Mouse (Mus musculus) layer of hippocampus, adult 18-20 months (tissue): ENCODE results near the gene Has3. TPM values are rescaled to one million over a fixed set of nuclear protein-coding genes. Genes with fewer than 3 reads are reported as not detected.
A peak's percentile ranks its signal among the peaks of the same experiment; 100 is the strongest.
"Not testable (repeated sequence)": the region's sequence is repeated elsewhere in the genome, so short reads cannot be mapped to it uniquely, and the experiment has no call there.

Experiments
- DNase-seq, 2 experiments: peaks; one replicate each; pipeline ENCODE4 v3.0.0; 2022; ENCODE audit warnings: low spot score in 2 of 2
- total RNA-seq, 2 experiments: library from RNA; stranded (reverse); gene quantifications; 2 replicates each; pipeline ENCODE4 v1.2.3; 2021

Has3 gene
- total RNA-seq, 2 experiments from 2014 or later: 1.7 TPM

DNA sequence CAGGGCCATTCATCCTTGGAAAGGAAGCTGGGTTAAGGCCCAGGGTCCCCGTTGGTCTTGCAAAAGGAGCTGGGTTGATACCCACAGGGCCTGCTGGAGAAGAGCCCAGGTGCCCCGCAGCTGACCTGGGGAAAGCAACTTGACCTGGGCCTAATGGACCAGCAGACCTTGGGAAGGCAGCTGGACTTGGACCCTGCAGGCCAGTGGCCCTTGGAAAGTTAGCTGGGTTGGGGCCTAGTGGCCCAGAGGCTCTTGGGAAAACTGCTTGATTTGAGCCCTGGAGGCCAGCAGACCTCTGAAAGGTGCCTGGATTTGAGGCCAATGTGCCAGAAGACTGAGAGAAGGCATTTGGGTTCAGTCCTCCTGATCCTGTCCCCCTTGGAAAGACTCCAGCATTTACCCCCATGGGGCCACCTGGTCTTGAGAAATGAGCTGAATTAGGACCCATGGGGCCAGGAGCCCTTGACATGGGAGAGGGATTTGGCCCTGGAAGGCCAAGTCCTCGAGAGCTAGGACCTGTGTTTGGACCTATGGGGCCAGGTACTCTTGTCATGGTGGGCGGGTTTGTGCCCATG is 14.9 kb downstream of the Has3 start:
- DNase-seq: not testable (repeated sequence)

DNA sequence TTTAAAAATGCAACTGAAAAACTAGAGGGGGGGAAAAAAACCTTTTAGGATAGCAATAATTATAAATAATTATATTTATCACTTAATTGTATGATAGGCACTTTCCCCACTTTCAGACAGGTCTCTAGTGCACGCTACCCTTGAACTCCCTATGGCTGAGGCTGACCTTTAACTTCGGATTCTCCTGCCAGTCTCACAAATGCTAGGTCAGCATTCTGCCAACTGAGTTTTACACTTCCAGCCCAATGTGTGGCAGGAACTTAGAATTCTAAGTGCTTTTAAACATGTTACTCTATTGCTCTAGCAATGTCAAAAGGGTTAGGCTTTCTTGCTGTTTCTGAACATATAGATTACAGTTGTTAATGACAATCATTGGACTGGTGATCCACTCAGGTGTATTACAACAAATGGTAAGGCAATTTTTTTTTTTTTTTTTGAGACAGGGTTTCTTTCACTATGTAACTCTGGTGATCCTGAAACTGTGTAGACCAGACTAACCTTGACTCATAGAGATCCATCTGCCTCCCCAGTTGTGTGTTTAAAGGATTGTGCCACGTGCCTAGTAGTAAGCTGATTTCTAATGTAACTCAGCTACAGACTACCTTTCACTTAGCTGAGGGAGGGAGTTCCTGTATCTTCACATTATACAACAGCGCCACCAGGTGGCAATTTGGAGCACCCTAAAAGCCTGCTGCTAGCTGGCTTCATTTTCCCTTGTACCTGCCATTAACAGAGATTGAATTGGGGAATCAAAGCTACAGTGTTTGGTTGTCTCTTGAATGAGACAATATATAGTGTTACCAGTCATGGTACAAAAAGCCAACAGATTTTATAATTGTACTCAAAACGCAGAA is 17.5 kb downstream of the Has3 start:
- peak; percentile 54 to 87 for DNase-seq

DNA sequence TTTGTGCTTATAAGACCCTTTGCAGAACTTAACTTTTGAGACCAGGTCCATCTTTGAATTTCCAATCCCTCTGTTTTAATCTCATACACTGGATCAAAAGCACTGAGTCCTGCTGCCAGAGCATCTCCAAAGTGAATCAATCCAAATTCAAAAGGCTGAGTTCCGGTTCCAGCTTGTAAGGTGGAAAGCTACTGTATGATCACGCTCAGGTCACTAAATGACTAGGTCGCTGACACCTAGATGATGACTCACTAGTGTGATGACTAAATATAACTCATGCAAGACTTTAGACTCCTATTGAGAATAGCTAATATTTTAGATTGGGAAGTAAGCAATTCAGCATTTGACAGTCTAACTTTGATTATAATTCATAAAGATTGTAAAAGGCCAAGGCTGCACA is 18.8 kb downstream of the Has3 start:
- no peak for DNase-seq

DNA sequence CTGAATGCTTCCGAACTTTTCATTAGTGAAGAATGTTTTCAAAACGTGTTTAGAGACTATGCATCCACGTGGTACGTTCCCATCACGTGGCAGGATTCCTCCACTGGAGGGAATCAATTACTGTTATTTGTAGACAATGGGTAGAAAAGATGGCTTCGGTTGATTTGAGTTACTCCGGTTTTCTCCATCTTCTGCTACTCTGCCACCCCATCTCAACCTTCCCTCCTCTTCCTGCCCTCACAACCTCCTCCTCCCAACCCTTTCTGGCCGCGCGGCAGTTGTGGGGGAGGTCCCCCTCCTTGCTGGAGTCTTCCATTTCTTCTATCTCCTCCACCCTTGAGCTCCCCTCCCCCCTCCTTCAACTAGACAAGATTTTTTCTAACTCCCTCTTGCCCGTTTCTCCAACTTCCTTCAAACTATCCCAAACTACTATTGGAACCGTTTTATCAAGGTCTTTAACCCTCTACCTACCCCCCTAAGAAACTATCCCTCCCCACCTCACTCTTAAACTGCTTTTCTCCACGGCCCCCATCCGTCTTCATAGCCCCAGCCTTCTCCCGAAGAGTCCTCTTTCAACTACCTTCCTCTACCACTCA is 22.3 kb downstream of the Has3 start:
- DNase-seq: no peak

DNA sequence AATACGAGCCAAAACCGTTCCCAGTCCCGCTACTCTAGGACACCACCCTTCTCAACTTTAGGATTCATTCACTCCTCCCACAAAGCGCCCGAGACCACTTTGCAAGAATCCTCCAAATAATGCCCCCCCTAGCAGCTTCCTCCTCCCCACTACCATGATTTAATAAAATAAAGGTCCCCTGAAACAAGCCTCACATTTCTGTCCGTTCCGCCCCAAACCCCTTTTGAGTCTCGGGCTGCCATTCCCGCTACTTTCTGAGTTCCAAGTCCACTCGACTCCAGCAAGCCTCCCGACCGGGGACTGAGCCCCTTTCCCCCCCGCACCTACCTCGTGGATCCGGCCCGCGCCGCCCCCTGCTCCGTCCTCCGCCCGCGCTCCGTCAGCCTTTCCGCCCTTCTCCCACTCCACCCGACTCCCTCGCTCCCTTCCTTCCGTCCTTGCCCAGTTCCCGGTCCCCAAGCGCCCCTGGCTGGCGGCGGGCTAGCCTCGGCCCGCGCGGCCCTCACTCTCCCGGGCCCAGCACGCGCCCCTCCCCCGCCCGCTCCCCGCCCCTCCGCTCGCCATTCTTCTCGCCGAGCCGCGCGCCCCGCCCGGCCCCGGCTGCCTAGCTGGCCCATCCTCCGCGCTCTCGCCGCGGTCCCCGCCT is 22.9 kb downstream of the Has3 start:
- DNase-seq: no peak

DNA sequence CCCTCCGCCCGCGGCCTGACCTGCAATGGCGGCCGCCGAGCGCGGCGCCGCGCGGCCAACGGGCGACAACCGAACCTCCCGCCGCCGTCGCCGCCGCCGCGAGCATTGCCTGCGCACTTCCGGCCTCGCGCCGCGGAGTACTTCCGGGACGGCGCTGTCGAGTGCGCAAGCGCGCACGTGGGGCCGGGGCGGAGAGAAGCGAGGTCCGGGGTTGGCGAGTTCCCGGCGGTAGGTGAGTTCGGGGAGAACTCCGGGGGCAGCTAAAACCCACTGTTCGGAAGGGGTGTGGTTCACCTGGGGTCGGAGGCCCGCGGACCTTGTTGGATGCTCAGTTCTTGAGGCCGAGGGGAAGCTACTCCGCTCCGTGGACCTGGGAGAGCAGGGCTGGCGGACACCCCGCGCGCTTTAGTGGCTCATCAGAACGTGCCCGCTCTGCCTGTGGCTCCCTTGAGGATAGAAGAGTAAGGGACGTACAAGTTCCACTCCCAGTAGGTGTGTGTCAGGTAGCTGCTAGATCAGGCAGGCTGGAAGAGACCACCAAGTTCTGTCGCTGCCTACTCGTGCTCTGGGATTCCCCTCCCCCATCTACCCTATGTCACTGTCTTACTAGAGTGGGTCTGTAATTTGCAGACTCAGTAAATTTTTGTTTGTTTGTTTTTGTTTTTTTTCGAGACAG is 23.6 kb downstream of the Has3 start, which contains the start of gene Utp4:
Utp4 (plus strand) TSS at position 156 of the 676 bp plus-strand sequence.
- DNase-seq: peak; percentile 78 to 85

DNA sequence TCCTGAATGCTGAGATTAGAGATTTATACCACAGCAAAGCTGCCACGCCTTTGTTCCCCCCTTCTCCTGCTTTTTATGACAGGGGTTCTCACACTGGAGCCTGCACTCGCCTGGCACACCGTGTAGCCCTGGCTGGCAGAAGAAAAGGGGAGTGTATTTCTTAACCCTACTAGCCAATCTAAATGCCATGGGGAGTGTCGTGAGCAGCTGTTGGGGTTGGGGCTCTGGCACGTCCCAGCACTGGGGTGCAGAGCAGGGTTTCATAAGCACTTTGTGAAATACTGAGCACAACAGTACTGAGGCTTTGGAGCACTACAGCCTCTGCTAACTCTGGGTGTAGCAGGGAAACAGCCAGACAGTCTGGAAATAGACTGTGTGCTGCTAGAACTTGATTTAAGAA is 29.4 kb downstream of the Has3 start:
- DNase-seq: no peak

DNA sequence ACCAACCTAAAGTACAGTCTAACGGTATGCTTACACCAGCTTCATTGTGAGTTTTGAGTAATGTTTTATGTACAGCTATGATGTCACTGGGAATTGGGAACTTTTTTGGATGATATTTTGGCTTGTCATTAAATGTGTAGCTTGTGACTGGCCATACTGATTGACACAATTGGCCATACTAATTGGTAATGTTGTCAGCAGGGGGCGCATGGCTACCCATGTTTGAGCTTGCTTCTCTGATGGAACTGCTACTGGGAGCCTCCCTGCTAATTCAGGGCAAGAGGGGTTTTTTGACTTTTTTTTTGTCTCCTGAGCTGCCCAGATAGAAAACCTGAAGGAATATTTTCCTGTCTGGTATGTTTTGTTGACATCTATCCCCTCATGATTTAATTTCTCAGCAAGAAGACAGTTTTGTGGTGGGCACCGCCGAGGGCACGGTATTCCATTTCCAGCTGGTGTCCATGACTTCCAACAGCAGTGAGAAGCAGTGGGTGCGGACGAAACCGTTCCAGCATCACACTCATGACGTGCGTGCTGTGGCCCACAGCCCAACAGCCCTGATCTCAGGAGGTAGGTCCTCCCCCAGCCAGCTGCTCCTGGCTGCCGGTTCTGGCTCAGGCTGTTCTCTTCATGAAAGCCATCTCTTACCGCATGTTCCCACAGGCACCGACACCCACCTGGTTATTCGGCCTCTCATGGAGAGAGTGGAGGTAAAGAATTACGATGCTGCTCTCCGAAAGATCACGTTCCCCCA is 35.9 kb downstream of the Has3 start:
- peak; percentile 81 to 91 for DNase-seq

DNA sequence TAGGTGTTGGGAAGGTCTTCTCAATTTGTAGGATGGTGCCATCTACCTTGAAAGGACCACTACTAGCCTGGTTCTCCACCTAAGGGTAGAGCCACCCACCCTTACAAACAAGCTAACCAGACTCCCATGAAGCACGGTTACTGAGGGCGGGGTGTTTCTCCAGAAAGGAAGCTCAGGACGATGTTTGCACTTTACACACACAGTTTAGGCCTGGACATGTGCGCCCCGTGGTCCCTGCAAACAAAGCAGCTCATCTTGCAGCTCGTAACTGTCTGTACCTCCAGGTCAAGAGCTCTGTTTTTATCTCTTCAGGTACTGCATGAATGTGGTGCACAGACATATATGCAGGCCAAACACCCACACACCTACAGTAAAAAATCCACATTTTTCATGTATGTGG is 36.6 kb downstream of the Has3 start:
- no peak for DNase-seq

DNA sequence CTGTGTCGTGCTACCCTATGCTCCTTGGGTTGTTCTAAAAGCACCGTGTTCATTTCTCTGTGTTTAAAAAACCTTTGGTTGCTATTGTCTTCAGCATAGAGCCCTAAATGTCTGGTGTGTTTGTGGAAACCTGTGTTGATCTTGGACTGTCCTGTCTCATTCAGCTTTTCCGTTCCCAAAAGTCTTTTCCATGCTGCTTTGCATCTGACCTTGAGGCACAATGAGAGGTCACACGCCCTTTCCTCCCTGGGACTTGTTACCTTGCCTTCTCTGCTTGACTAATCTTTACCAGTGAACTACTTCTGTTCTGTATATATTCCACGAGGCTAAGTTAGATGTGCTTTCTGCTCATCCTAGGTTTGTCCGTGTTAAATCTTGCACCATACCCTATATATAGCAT is 37.4 kb downstream of the Has3 start:
- DNase-seq: no peak

DNA sequence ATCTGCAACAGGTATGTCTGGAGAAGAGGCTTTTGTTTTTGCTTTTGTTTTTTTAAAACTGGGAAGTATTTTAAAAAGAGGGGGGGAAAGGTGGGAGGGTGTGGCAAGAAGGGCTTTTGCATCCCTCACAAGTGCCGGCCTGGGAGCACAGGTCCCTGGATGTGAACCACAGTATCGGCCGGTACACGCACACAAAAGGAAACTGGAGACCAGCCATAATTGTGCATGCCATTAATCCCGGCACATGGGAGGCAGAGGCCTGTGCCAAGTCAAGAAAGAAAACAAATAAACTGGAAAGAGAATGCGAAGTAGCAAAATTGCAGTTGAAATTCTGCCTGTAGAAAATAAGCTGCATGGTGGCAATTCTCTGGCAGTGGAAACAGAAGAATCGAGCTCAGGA is 38.2 kb downstream of the Has3 start:
- no peak for DNase-seq

DNA sequence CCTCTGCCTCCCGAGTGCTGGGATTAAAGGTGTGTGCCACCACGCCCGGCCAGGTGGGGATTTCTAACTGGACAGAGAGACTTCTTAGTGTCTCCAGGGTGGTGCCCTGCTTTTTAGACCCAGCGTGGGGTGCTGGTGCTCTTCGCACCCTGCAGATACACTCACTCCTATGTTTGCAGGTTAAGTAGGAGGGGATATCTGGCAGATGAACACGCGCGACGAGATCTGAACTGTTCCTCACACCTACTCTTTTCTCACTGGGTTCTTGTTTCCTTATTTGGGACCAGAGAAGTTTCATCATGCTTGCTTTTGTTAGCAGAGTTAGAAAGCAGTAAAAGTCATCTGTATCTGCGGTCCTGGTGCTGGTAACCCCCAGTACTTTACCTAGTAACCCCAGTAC is 43.6 kb downstream of the Has3 start:
- DNase-seq: no peak

DNA sequence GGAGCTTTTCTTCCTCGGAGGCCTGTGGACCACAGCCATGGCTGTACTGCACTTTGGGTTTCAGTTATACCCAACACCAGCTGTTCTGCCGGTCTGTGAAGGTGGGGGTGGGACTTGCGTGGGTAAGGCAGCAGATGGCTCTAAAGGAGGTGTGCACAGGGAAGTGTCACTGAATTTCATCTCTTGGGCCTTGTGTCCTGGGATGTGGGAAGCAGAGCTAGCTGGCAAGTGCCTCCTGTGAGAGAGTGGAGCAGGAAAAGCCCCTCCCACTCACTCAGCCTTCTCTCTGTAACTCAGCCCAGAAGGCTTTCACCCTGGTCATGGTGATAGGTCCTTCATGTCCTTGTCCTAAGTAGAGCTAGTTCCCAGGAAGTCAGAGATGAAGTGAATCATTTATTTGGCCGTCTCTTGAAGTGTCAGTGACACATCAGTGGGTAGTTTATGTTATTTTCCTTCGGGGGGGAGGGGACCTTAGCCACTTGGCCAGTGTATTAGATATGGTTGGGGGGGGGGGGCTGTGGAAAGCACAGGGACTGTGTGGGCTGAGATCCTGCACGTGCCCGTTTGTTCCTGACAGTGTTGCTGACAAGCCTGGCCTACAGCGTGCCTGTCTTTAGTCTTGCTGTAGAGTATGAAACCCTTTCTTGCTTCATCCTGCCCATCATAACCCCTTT is 49.8 kb downstream of the Has3 start:
- DNase-seq: peak; percentile 56 to 81

DNA sequence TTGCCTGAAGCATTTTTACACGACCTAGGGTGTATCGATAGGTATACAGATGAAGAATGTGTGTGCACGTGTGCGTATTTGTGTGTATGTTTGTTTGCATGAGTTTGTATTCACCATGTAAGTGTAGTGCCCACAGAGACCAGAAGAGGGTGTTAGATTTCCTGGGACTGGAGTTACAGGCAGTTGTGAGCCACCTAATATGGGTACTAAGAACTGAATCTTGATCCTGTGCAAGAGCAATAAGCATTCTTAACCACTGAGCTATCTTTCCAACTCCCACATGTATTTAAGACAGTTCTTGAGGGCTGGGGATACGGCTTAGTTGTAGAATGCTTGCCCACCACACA is 50.3 kb downstream of the Has3 start:
- no peak for DNase-seq

DNA sequence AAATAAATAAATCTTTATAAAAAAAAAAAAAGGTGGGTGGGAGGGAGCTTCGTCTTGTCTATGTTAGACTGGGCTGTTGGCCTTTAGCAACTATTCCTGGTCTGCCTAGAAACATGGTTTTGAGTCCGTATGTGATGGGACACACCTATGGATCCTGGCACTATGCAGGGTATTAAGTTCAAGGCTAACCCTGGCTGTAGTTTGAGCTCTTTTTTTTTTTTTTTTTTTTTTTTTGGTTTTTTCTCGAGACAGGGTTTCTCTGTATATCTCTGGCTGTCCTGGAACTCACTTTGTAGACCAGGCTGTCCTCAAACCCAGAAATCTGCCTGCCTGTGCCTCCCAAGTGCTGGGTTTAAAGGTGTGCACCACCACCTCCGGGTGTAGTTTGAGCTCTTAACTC is 54.0 kb downstream of the Has3 start:
- DNase-seq: no peak

DNA sequence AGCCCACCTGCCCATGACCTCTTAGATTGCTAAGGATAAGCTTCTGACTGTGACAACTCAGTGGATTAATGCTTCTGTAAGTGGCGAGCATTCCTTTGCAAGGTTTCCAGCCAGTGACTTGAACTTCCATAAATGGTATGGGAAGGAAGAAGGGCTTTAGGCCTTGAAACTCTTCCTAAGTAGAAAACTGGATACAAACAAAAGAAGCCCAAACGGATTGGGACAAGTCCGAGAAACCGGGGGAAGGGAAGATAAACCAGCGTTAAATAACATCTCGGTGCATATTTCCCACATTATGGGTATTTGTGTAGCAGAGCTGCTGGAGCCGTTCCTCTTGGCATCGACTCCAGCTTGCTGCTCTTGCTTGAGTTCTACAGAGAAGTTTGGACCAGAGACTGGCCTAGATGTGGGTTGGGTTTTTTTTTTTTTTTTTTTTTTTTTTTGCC is 54.9 kb downstream of the Has3 start:
- peak; percentile 35 to 57 for DNase-seq

DNA sequence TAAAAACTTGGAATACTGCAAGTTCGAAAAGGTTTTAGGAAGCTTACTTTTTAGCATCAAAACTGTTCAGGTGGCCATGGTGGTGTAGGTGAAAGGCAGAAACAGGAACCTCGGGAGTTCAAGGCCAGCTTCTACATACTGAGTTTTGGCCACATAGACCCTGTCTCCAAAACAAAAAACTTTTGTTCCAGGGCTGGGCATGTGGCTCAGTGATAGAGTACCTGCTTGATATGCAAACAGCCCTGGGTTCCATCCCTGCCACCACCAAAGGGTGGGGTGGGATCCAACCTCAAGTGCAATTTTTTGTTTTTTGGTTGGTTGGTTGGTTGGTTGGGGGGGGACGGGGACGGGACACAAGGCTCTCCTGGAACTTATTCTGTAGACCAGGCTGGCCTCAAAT is 55.4 kb downstream of the Has3 start:
- no peak for DNase-seq

DNA sequence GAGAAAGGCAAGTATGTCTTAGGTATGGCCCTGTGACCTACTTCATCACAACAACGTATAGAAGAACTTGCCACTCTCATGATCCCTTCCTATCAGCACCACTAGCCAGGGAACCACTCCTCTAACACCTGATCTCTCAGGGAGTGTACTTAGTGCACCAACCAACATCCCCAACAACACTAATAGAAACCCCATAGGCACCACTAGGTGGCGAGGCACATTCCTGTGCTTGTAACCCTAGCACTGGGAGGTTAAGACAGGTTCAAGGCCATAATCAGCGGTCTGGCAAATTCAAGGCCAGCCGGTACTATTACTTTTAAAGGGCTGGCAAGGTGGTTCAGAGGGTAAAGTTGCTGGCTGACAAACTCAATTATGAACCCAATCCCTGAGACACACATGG is 57.2 kb downstream of the Has3 start:
- DNase-seq: no peak

DNA sequence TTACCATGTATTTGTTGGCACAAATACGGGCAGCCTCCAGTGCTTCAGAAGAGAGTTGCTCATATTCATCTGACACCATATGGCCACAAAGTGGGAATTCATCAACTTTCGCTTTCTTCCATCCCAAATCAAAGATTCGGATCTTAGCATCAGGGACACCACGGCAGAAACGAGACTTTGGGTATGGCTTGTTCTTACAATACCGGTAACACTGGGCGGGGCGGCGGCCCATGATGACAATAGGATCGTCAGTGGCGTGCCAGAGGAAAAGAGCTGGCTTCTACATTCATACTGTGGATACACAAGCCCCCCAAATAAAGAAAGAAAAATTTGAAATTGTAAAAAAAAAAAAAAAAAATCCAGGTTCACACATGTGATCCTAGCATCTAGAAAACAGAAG is 58.1 kb downstream of the Has3 start:
- not testable (repeated sequence) for DNase-seq
